Mouse (Mus musculus) MEL (cell line): ENCODE results near the gene Sgk2.

Experiments used
- E2F4 ChIP-seq: IDR thresholded peaks from 2 replicates; pipeline ENCODE4 v1.6.1; 2011; ENCODE audit warnings: low read depth, low read length, improper control_type of control experiment, borderline replicate concordance
- POLR2A ChIP-seq, 2 experiments: IDR thresholded peaks; 2 replicates each; pipeline ENCODE4 v1.6.1; 2011 to 2012; ENCODE audit warnings: low read length in 2 of 2, mild to moderate bottlenecking in 2 of 2, control low read depth in 1 of 2, improper control_type of control experiment in 1 of 2, low read depth in 1 of 2, moderate library complexity in 1 of 2; ENCODE audit not compliant: control insufficient read depth in 1 of 2, insufficient read depth in 1 of 2, poor library complexity in 1 of 2

DNA sequence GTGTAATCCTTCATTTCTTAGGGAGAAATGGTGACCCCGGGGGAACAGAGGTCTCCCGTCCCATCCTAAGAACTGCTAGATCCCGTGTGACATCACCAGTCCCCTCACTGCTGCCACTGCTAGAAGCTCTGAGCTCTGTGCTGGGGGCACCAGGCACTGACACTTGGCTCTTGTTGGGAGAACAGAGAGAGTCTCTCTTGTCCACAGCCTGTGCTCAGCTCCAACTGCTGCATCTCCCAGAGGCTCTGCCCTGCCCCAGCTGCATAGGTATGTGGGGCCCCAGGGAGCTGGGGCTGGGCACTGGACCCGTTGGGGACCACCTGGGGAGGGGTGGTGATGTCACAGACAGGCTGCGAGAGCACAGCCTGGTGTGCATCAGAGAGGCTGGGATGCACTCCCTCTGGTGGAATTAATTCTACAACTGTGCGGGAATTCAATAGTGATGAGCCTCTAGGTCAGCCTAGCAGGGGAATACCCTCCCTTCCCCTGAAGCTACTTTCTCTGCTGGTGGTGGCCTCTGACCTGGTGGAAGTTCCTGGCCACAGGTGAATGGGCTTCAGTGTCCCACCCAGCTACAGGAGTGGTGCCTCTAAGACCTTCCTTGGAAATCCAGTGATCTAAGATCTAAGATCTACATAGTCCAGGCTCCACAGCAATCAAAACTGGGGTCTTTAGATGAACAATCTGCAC is 4.4 kb downstream of the Sgk2 start:
- TF ChIP-seq E2F4 (no peak), POLR2A (IDR thresholded peaks at IDR 0.05; ENCODE audit: control insufficient read depth in 1 of 2, insufficient read depth in 1 of 2, low read depth in 1 of 2, low read length in 2 of 2, poor library complexity in 1 of 2) (no peak)
